In the genomic region with DNA sequence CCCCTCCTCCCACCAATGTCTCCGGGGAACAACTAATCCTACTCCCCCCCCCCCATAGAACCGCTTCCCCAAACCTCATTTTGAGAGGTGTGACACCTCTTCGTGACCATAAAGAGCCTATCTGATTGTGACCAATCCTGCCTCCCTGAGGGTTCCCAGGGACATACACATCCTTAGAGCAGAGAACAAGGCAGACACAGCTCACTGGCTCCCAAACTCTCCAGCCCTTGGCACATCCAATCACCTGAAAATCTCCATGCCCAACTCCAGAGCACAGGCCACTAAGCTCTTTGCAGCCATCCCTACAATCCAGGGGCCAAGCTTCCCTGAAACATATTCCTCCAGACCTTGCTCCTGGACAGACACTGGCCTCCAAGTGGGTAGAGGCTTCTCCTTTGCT, we compare ENCODE assay signal across 12 mouse cellular contexts.
A peak's percentile ranks its signal among the peaks of the same experiment; 100 is the strongest.
DNase-seq lines count a peak whose midpoint lies in the region; ATAC-seq and TF ChIP-seq lines count a peak whose summit lies in the region.
"Had no signal": no experiment of that assay in that cellular context is flagged by ENCODE, and none has a peak within 500 bp of the region (broad histone marks: within the 10 kb centered on the region; RNA-seq: fewer than 3 reads in every experiment).

No protein-coding gene starts in this region.

- 22% methylated on average over 3 of the region's 3 CpGs for WGBS in intestine, embryonic 14.5 days
- WGBS in intestine, postnatal 0 days: 27% methylated on average over 3 of the region's 3 CpGs
- WGBS in hindbrain, embryonic 11.5 days: 22% methylated on average over 3 of the region's 3 CpGs
- WGBS in midbrain, postnatal 0 days: 13% methylated on average over 3 of the region's 3 CpGs

- no peak for DNase-seq in intestine, embryonic 14.5 days (ENCODE audit: low spot score)
- peak; percentile 43 to 50 for DNase-seq in cerebellum, postnatal 36 days
- DNase-seq in hindbrain, embryonic 11.5 days (ENCODE audit: low spot score): no peak
- DNase-seq in midbrain, postnatal 0 days (ENCODE audit: low spot score): peak; percentile 18
- DNase-seq in lung, postnatal 10 days: no peak
- DNase-seq in embryo, embryonic 9.5 days (ENCODE audit: extremely low spot score): no peak
- DNase-seq in thymus, postnatal 10 days (ENCODE audit: low spot score in 2 of 2): no peak
- DNase-seq: heart, postnatal 14 days; layer of hippocampus, adult 9-11 months; thymus, adult 18-20 months had no signal

- no peaks in the 10 kb centered on the region for H3K9me3 ChIP-seq in intestine, embryonic 14.5 days (ENCODE audit: control insufficient read depth, low read length)
- H3K9me3 ChIP-seq in intestine, postnatal 0 days (ENCODE audit: control insufficient read depth): no peaks in the 10 kb centered on the region
- H3K9me3 ChIP-seq in hindbrain, embryonic 11.5 days (ENCODE audit: control insufficient read depth, low read length): no peaks in the 10 kb centered on the region
- H3K9me3 ChIP-seq in midbrain, postnatal 0 days (ENCODE audit: low read length): no peaks in the 10 kb centered on the region

- no peak for TF ChIP-seq CTCF in intestine, postnatal 0 days (IDR thresholded peaks at IDR 0.05; ENCODE audit: low read depth)
- TF ChIP-seq CTCF in midbrain, postnatal 0 days (IDR thresholded peaks at IDR 0.05): 0 out of 2 replicates have a peak, but pooled peaks have one; percentile 20

- H3K4me1 ChIP-seq in intestine, embryonic 14.5 days (replicated peaks; ENCODE audit: control insufficient read depth, insufficient read depth, low read length): no peaks in the 10 kb centered on the region
- H3K4me1 ChIP-seq in intestine, postnatal 0 days (replicated peaks; ENCODE audit: control insufficient read depth, insufficient read depth, low read length): no peaks in the 10 kb centered on the region
- peaks cover 5% of the 10 kb centered on the region; the same call in 1 of the 2 replicates for H3K4me1 ChIP-seq in hindbrain, embryonic 11.5 days (replicated peaks; ENCODE audit: control insufficient read depth, insufficient read depth, low read length)
- H3K4me1 ChIP-seq in midbrain, postnatal 0 days (ENCODE audit: insufficient read depth, low read length): peaks cover 33% of the 10 kb centered on the region; the same call in 1 of the 2 replicates

- no peak overlapping the region for H3K27ac ChIP-seq in intestine, embryonic 14.5 days (ENCODE audit: low read depth)
- no peak overlapping the region for H3K27ac ChIP-seq in intestine, postnatal 0 days (ENCODE audit: low read depth, low read length)
- H3K27ac ChIP-seq in hindbrain, embryonic 11.5 days (ENCODE audit: low read depth, low read length): no peak overlapping the region
- H3K27ac ChIP-seq in midbrain, postnatal 0 days (ENCODE audit: low read depth, low read length): peak overlapping the region; percentile 83; the same call in 1 of the 2 replicates
- H3K27ac ChIP-seq: liver, embryonic 14.5 days had no signal

- no peak overlapping the region for H3K9ac ChIP-seq in intestine, embryonic 14.5 days (ENCODE audit: low read length)
- no peak overlapping the region for H3K9ac ChIP-seq in intestine, postnatal 0 days (ENCODE audit: low read depth, low read length)
- H3K9ac ChIP-seq in hindbrain, embryonic 11.5 days (ENCODE audit: low read depth, low read length): no peak overlapping the region
- H3K9ac ChIP-seq in midbrain, postnatal 0 days (replicated peaks; ENCODE audit: low read length, poor library complexity, severe bottlenecking): peak overlapping the region; percentile 81
- H3K9ac ChIP-seq: liver, embryonic 14.5 days had no signal

- ATAC-seq in intestine, embryonic 14.5 days (replicated peaks; ENCODE audit: low FRiP score, low TSS enrichment, low read depth): no peak
- ATAC-seq in intestine, postnatal 0 days: no peak
- no peak for ATAC-seq in hindbrain, embryonic 11.5 days (ENCODE audit: low FRiP score)
- ATAC-seq in midbrain, postnatal 0 days (ENCODE audit: low FRiP score): no peak

- H3K4me3 ChIP-seq in intestine, embryonic 14.5 days (ENCODE audit: low read depth, low read length): no peak overlapping the region
- H3K4me3 ChIP-seq in intestine, postnatal 0 days (ENCODE audit: low read depth, low read length): no peak overlapping the region
- H3K4me3 ChIP-seq in hindbrain, embryonic 11.5 days (ENCODE audit: low read depth, low read length): peak overlapping the region; percentile 60
- peak overlapping the region; percentile 77 for H3K4me3 ChIP-seq in midbrain, postnatal 0 days (ENCODE audit: low read depth, low read length)

- H3K27me3 ChIP-seq in intestine, embryonic 14.5 days (replicated peaks; ENCODE audit: control insufficient read depth, insufficient read depth, low read length): peaks cover 54% of the 10 kb centered on the region
- H3K27me3 ChIP-seq in intestine, postnatal 0 days (replicated peaks; ENCODE audit: control insufficient read depth, insufficient read depth, low read length): peaks cover 50% of the 10 kb centered on the region
- H3K27me3 ChIP-seq in hindbrain, embryonic 11.5 days (ENCODE audit: control insufficient read depth, insufficient read depth, low read length): peaks cover 14% of the 10 kb centered on the region
- no peaks in the 10 kb centered on the region for H3K27me3 ChIP-seq in midbrain, postnatal 0 days (ENCODE audit: insufficient read depth, low read length)

- peak overlapping the region; percentile 90; the same call in 1 of the 2 replicates for H3K4me2 ChIP-seq in intestine, embryonic 14.5 days (ENCODE audit: low read length)
- H3K4me2 ChIP-seq in intestine, postnatal 0 days (replicated peaks; ENCODE audit: low read depth): no peak overlapping the region
- peak overlapping the region; percentile 87 for H3K4me2 ChIP-seq in hindbrain, embryonic 11.5 days (replicated peaks; ENCODE audit: low read depth, low read length)
- peak overlapping the region; percentile 88 for H3K4me2 ChIP-seq in midbrain, postnatal 0 days (ENCODE audit: low read depth, low read length, poor library complexity, severe bottlenecking)

- H3K36me3 ChIP-seq in intestine, embryonic 14.5 days (ENCODE audit: control insufficient read depth, insufficient read depth, low read length): no peaks in the 10 kb centered on the region
- H3K36me3 ChIP-seq in intestine, postnatal 0 days (ENCODE audit: control insufficient read depth, insufficient read depth): no peaks in the 10 kb centered on the region
- no peaks in the 10 kb centered on the region for H3K36me3 ChIP-seq in hindbrain, embryonic 11.5 days (ENCODE audit: control insufficient read depth, insufficient read depth, low read length)
- no peaks in the 10 kb centered on the region for H3K36me3 ChIP-seq in midbrain, postnatal 0 days (ENCODE audit: insufficient read depth, low read length)

Comparison
In these comparisons a context has a peak if more than half of its experiments do, and no peak if none do; other contexts are left out.
1. DNase-seq: peak in cerebellum, postnatal 36 days (2 of 2) and midbrain, postnatal 0 days (single experiment); none in intestine, embryonic 14.5 days (single experiment), hindbrain, embryonic 11.5 days (single experiment), lung, postnatal 10 days (single experiment), embryo, embryonic 9.5 days (single experiment) and thymus, postnatal 10 days (0 of 2).
2. H3K4me3 ChIP-seq: peak in hindbrain, embryonic 11.5 days (single experiment) and midbrain, postnatal 0 days (single experiment); none in intestine, embryonic 14.5 days (single experiment) and intestine, postnatal 0 days (single experiment).